Mouse (Mus musculus) hindbrain, embryonic 10.5 days (tissue): ENCODE measurements around the gene Clstn3. TPM values are rescaled to one million over a fixed set of nuclear protein-coding genes. Genes with fewer than 3 reads are reported as not detected.
"Not testable (repeated sequence)": the region's sequence is repeated elsewhere in the genome, so short reads cannot be mapped to it uniquely, and the experiment has no call there.

ENCODE experiments used
- DNase-seq: peaks from one replicate; pipeline ENCODE4 v3.0.0-alpha.2; 2017; ENCODE audit warnings: low spot score
- H3K27ac ChIP-seq: fragments of 300-500 bp; sonication (generic); 2 replicates; pipeline ENCODE4 v1.5.1; 2016; ENCODE audit warnings: mild to moderate bottlenecking, moderate library complexity
- H3K27me3 ChIP-seq: fragments of 300-500 bp; sonication (generic); 2 replicates; pipeline ENCODE4 v1.6.1; 2016; ENCODE audit warnings: mild to moderate bottlenecking; ENCODE audit not compliant: poor library complexity, insufficient read depth, severe bottlenecking
- H3K36me3 ChIP-seq: fragments of 300-500 bp; sonication (generic); 2 replicates; pipeline ENCODE4 v1.6.1; 2016; ENCODE audit warnings: mild to moderate bottlenecking, moderate library complexity
- H3K4me1 ChIP-seq: fragments of 300-500 bp; sonication (generic); replicated peaks from 2 replicates; pipeline ENCODE4 v1.6.1; 2016; ENCODE audit warnings: mild to moderate bottlenecking
- H3K4me3 ChIP-seq: fragments of 300-500 bp; sonication (generic); 2 replicates; pipeline ENCODE4 v1.5.1; 2016; ENCODE audit warnings: mild to moderate bottlenecking, moderate library complexity
- H3K9me3 ChIP-seq: fragments of 300-500 bp; sonication (generic); 2 replicates; pipeline ENCODE4 v1.6.1; 2016; ENCODE audit warnings: mild to moderate bottlenecking, moderate library complexity
- WGBS: fragments of 180-500 bp; shearing (Covaris S2); methylation state at CpG from one replicate; pipeline ENCODE4 v1.1.7; 2016; 5-methylcytosine and 5-hydroxymethylcytosine counted together
- polyA plus RNA-seq: library from polyadenylated mRNA; unstranded; fragments of >200 nt; fragmentation: Nextera tagmentation; extraction: Ambion mirVana; gene quantifications from 2 replicates; pipeline ENCODE4 v1.2.1, GENCODE M21; 2016

Clstn3 gene
- polyA plus RNA-seq, 1 experiment from 2014 or later = 20.4 TPM

DNA sequence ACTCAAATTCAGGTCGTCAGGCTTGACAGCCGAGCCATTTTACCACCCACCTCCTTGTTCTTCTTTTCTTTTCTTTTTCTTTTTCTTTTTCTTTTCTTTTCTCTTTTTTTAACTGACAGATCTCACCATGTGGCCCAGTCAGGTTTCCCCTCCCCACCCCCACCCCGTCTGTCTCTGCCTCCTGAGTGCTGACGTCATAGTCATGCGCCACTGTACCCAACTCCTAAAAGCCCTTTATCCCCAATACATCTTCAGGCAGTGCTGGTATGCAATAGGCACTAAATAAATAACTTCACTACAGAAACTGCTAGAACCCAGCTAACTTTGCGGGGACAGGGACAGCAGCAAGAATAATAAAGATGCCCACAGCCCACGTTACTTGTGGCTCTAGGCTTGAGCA, 28.3 kb downstream of the Clstn3 start:
- 76% methylated on average over 7 of the region's 7 CpGs for WGBS
- Histone ChIP-seq H3K4me3 (no peak overlapping the region), H3K27ac (no peak overlapping the region), H3K36me3 (0 out of 2 replicates have a peak, but pooled peaks cover 6% of the 10 kb centered on the region), H3K9me3 (no peaks in the 10 kb centered on the region), H3K4me1 (peaks cover 8% of the 10 kb centered on the region), H3K27me3 (no peaks in the 10 kb centered on the region)
- no peak for DNase-seq

DNA sequence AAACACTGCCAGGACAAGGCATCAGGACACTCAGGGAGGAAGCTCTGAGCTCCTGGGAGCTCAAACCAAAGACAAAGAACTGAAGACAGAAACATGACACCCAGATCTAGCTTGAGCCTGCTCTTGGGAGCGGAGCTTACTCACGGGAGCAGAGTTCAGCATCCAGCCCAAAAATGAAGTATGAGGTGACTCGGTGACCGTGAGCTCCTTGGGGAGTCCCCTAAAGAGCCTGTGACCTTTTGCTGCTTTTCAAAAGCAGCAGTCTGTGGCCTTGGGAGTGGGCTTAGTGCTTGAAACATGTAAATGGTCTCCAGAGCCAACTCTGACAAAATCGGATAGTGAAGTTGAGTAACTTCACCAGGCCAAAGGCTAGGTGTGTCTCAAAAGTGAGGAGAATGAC, 29.4 kb downstream of the Clstn3 start:
- Histone ChIP-seq H3K4me3 (no peak overlapping the region), H3K4me1 (peaks cover 19% of the 10 kb centered on the region)
- WGBS = 74% methylated on average over 5 of the region's 5 CpGs

DNA sequence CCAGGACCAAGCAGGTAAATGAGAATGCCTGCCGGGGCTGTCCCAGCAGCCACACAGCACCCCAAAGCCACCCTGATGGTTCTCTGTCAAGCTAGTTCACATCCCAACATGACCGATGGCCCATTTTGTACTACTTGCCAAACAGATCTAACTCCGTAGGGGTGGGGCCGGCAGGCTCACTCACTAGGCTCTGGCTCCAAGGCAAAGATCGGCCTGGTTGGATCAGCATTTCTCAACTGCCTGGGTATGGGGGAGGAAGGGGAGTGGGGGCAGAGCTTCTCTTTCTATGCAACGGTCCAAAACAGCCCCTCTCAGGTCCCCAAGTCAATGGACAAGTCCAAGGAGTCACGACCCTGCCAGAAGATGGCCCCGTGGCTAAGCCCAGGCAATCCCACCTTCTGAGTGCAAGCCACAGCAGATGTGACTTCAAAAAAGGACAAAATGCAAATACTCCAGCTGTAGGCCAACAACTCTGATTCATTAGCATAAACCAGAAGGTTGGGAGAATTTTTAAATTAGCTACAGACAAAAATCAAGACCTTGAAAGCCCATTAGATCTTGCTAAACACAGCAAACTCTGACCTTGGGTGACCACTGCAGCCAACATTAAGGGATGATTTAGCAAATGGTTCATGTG, 30.8 kb downstream of the Clstn3 start:
- Histone ChIP-seq H3K27ac (no peak overlapping the region), H3K27me3 (no peaks in the 10 kb centered on the region), H3K36me3 (0 out of 2 replicates have a peak, but pooled peaks cover 3% of the 10 kb centered on the region), H3K4me3 (no peak overlapping the region), H3K4me1 (peaks cover 22% of the 10 kb centered on the region), H3K9me3 (no peaks in the 10 kb centered on the region)
- no peak for DNase-seq
- WGBS = 90% methylated on average over 8 of the region's 8 CpGs

More for the DNA sequence above, 29.4 kb downstream of the Clstn3 start:
- Histone ChIP-seq H3K27me3 (no peaks in the 10 kb centered on the region), H3K27ac (no peak overlapping the region), H3K9me3 (no peaks in the 10 kb centered on the region), H3K36me3 (0 out of 2 replicates have a peak, but pooled peaks cover 6% of the 10 kb centered on the region)
- no peak for DNase-seq

DNA sequence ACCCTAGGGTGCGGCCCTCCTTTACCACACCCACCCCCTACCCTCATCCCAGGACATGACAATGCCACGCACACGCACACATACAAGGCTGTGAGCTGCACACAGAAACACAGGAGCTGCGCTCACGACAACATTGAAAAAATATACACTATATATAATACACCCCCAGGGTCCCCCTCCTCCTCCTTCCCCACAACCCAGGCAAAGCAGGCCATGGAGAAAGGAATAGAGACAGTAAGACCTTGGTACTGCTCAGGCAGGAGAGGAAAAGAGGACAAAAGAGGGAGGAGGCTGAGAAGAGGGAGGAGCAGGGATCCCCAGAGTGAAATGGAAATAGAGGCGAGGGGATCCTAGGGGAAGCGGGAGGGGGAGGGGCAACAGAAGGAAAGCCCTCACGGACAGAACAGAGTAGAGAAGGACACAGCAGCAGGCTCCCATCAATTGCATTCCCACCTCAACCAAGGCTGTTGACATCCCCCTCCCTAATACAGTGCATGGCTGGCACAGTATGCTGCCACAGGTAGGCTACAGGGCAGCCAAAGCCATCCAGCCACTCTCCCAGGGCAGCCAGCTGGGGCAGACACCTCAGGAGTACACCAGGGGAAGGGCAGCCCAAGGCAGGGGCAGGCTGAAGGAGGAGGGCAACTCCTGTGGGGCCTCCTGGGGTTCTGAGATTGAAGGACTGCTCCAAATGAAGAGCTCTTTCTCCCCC, 33.7 kb downstream of the Clstn3 start:
- Histone ChIP-seq H3K4me3 (no peak overlapping the region), H3K9me3 (no peaks in the 10 kb centered on the region), H3K27me3 (no peaks in the 10 kb centered on the region), H3K4me1 (peaks cover 22% of the 10 kb centered on the region), H3K27ac (peak overlapping the region; percentile 64), H3K36me3 (no peaks in the 10 kb centered on the region)
- no peak for DNase-seq
- WGBS = 39% methylated on average over 8 of the region's 8 CpGs

DNA sequence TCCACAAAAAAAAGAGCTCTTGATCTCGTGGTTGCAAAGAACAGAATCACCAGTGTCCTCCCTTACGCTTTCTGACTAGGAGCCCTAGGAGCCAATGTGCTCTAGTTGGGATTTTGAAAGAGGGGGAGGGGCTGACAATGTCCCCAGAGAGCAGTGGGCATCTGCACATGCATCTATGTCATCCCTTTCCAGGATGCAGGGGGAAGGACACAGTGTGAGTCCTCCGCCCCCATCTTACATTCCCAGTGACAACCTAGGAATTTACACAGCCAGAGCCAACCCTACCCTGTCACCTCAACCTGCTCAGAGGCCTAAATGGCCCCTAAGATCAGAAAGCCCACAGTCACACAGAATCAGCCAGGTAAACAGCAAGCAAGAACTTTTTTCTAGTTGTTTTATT, 34.2 kb downstream of the Clstn3 start:
- Histone ChIP-seq H3K27me3 (no peaks in the 10 kb centered on the region), H3K36me3 (no peaks in the 10 kb centered on the region), H3K4me1 (peaks cover 22% of the 10 kb centered on the region), H3K27ac (peak overlapping the region; percentile 64), H3K4me3 (no peak overlapping the region), H3K9me3 (no peaks in the 10 kb centered on the region)
- WGBS = 61% methylated on average over 3 of the region's 3 CpGs
- no peak for DNase-seq

DNA sequence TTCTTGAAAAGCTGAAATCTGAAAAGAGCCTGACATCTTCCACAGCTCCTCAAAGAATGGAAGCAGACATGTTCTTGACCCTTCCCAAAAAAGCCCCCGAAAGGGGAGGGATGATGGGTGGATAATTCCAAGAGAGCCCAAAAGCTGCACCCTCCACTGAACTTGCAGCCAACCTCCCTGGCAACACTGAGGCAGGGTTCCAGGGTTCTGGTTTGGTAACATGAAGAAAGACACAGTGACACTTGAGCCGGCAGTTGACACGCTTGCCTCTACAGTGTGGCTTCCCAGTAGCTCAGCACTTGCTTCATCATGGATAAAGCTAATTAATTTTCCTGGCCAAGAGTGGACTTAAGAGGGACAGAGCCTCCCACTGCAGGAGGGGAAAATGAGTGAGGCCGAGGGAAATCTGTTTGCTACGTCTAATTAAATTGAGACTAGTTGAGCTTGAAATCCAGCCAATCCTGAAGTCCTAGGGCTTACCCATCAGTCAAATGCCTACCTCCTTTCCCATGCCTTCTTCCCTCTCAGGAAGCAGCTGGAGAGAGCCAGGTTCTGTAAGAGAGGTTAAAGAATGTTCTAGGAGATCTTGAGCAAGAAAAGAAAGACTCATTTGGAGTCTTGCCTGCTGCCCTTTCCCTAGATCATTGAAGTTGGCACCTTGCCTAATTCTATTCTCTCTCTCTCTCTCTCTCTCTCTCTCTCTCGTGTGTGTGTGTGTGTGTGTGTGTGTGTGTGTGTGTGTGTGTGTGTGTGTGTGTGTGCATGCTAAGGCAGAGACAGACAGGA, 36.6 kb downstream of the Clstn3 start:
- H3K27ac ChIP-seq = no peak overlapping the region
- H3K27me3 ChIP-seq = no peaks in the 10 kb centered on the region
- H3K9me3 ChIP-seq = no peaks in the 10 kb centered on the region
- DNase-seq = no peak
- no peak overlapping the region for H3K4me3 ChIP-seq
- H3K4me1 ChIP-seq = peaks cover 22% of the 10 kb centered on the region
- H3K36me3 ChIP-seq = no peaks in the 10 kb centered on the region
- WGBS = 66% methylated on average over 6 of the region's 6 CpGs

DNA sequence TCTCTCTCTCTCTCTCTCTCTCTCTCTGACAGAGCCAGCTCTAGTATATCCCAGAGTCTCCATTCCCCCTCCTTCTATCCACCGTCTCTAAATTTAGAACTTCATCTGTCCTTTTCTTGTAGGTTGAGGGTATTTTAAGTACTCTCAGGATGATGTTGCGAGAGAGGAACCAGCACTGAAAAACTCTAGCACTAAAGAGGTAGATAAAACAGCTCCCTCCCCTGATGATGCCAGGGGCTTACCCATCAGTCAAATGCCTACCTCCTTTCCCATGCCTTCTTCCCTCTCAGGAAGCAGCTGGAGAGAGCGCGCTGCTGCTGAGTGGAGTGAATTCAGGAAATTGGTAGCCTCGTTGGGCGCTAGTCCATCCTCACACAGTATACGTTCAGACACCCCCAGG, 37.3 kb downstream of the Clstn3 start:
- H3K27me3 ChIP-seq = no peaks in the 10 kb centered on the region
- peaks cover 22% of the 10 kb centered on the region for H3K4me1 ChIP-seq
- no peaks in the 10 kb centered on the region for H3K9me3 ChIP-seq
- DNase-seq = no peak
- WGBS = 88% methylated on average over 7 of the region's 7 CpGs
- no peak overlapping the region for H3K27ac ChIP-seq
- no peaks in the 10 kb centered on the region for H3K36me3 ChIP-seq
- H3K4me3 ChIP-seq = no peak overlapping the region

DNA sequence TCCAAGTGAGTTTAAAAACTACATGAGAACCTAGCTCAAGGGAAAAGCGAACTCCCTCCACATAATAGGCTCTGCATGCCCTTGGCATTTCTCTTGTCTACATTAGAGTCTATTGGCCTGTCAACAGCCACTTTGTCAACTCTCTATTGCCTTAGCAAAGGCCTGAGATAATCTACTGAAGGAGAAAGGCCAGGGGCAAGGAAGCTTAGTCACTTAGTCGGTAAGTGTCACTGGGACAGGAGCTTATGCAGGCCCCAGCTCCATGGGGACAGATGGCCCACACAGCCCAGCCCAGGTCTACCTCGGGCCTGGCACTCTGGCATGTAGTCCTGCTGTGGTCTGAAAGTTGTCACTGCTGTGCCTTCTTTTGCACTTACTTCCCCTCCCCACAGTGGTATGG, 38.0 kb downstream of the Clstn3 start:
- no peak for DNase-seq
- Histone ChIP-seq H3K9me3 (no peaks in the 10 kb centered on the region), H3K4me3 (no peak overlapping the region), H3K27ac (no peak overlapping the region), H3K27me3 (no peaks in the 10 kb centered on the region), H3K4me1 (peaks cover 18% of the 10 kb centered on the region), H3K36me3 (no peaks in the 10 kb centered on the region)
- WGBS = 74% methylated on average over 3 of the region's 3 CpGs

DNA sequence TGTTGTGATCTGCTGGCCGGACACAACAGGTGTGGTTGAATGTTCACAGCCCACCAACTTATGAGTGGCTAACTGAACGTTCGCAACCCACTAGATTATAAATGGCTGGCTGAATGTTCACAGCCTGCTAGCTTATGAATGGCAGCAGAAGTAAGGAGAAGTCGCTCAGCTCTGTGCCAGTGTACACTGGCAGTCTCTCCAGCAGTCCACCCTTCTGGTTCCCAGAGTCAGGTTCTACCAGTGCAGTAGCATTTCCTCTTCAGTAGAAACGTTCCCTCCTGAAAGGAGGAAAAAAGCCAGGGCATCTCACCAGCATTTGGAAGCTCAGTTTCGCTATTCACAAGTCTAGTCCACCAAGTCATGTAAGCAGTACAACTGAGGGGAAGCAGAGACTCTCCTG, 39.1 kb downstream of the Clstn3 start:
- H3K36me3 ChIP-seq = no peaks in the 10 kb centered on the region
- H3K27ac ChIP-seq = no peak overlapping the region
- no peaks in the 10 kb centered on the region for H3K27me3 ChIP-seq
- WGBS = 81% methylated on average over 6 of the region's 6 CpGs
- H3K9me3 ChIP-seq = no peaks in the 10 kb centered on the region
- no peak for DNase-seq
- peaks cover 7% of the 10 kb centered on the region for H3K4me1 ChIP-seq
- no peak overlapping the region for H3K4me3 ChIP-seq

DNA sequence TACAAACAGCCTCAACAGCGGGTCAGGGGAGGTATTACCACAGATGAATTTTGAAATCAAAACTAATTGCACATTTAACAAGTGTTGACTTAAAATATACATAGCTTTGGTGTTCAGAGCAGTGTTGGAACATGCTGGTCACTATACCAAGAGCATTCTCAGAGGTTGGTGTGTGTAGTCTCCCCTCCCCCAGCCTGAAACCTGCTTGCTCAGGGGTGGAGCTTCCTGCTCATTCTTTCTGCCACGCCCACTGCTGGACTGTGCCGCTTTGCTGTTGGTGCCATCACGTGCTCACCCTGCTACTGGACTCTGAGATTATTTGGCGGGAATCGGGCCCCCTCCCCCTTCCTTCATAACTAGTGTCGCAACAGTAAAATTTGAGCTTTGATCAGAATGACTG, 39.6 kb downstream of the Clstn3 start:
- H3K27ac ChIP-seq, H3K9me3 ChIP-seq, DNase-seq, H3K4me1 ChIP-seq, H3K27me3 ChIP-seq, H3K4me3 ChIP-seq, H3K36me3 ChIP-seq: not testable (repeated sequence)
- 60% methylated on average over 7 of the region's 7 CpGs for WGBS

DNA sequence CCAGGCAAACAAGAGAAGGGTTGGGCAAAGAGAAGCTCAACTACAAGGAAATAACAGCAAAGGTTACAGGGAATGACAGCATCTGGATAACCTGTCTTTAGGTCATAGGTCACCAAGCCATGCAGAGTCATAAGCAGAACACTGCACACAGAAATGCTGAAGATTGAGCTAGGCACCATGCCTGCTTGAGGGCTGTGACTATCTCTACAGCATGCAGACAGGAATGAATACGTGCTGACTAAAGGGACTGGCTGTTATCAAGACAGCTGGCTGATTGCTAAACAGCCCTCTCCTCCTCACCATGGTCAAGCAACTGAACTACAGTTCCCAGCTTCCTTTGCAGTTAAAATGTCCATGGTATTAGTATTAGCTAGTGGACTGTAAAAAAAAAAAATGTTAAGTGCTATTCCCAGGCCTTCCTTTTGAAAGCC, 40.5 kb downstream of the Clstn3 start:
- no peak for DNase-seq
- Histone ChIP-seq H3K9me3 (no peaks in the 10 kb centered on the region), H3K4me3 (no peak overlapping the region), H3K27me3 (no peaks in the 10 kb centered on the region), H3K27ac (no peak overlapping the region), H3K36me3 (no peaks in the 10 kb centered on the region), H3K4me1 (no peaks in the 10 kb centered on the region)
- WGBS = 55% methylated on average over 1 of the region's 1 CpGs

DNA sequence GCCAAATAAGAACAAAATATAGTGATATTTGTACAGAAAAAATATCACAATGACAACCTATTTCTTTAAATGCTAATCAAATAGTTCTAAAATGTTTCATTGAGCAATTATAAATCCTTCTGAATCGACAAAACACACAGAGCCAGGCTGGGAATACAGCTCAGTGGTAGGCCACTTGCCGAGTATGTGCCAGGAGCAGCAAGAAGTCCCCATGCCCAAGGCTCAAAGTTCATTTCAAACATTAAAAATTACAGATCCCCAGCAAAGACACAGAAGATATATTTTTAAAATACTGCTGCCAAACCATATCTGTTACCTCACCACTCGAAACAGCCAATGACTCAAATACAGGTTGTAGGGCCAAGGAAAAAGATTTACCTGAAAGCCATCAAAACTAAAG, 45.9 kb downstream of the Clstn3 start:
- DNase-seq = no peak
- Histone ChIP-seq H3K4me3 (no peak overlapping the region), H3K36me3 (no peaks in the 10 kb centered on the region), H3K4me1 (peaks cover 20% of the 10 kb centered on the region), H3K27ac (no peak overlapping the region), H3K9me3 (no peaks in the 10 kb centered on the region), H3K27me3 (no peaks in the 10 kb centered on the region)
- WGBS = 90% methylated on average over 3 of the region's 3 CpGs
